Comparison of ENCODE assay signal across 45 mouse cellular contexts in the genomic region with DNA sequence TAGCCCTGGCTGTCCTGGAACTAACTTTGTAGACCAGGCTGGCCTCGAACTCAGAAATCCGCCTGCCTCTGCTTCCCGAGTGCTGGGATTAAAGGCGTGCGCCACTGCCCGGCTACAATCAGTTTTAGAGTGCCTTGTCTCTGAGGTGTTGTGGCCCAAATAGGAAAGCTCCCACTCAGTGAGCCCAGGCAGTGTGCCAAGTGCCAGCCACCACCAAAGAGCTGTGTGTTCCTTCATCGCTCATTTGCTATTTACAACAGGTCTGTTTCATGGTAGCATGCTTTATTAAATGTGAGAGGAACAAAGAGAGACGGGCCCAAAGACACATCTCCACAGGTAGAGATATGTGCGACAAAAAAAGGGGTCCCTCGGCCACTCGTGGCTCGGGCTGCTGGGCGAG. TPM values are rescaled to one million over a fixed set of nuclear protein-coding genes. Genes with fewer than 3 reads are reported as not detected.
"Had no signal": no experiment of that assay in that cellular context is flagged by ENCODE, and none has a peak within 500 bp of the region (broad histone marks: within the 10 kb centered on the region; RNA-seq: fewer than 3 reads in every experiment).

No protein-coding gene starts in this region.

- H3K4me1 ChIP-seq: intestine, embryonic 15.5 days had no signal

- ATAC-seq: hindbrain, embryonic 16.5 days; hindbrain, postnatal 0 days; inflammation-experienced regulatory T-cells, adult 6 months; intestine, embryonic 15.5 days; intestine, embryonic 16.5 days; intestine, postnatal 0 days had no signal

- H3K36me3 ChIP-seq: heart, embryonic 10.5 days; heart, embryonic 12.5 days; heart, embryonic 13.5 days; heart, embryonic 15.5 days; hindbrain, embryonic 10.5 days; hindbrain, embryonic 12.5 days; hindbrain, embryonic 13.5 days; hindbrain, embryonic 15.5 days; intestine, embryonic 15.5 days; kidney, embryonic 15.5 days had no signal

- H3K4me2 ChIP-seq: heart, embryonic 12.5 days; heart, embryonic 13.5 days; heart, embryonic 15.5 days; hindbrain, embryonic 12.5 days; hindbrain, embryonic 13.5 days; hindbrain, embryonic 14.5 days; hindbrain, embryonic 15.5 days; intestine, embryonic 15.5 days; kidney, embryonic 15.5 days had no signal

- H3K4me3 ChIP-seq: heart, embryonic 10.5 days; heart, embryonic 12.5 days; heart, embryonic 13.5 days; heart, embryonic 15.5 days; hindbrain, embryonic 10.5 days; hindbrain, embryonic 12.5 days; hindbrain, embryonic 13.5 days; hindbrain, embryonic 15.5 days; intestine, embryonic 15.5 days; kidney, embryonic 15.5 days; layer of hippocampus, adult 2 months had no signal

- H3K9ac ChIP-seq: heart, embryonic 12.5 days; heart, embryonic 13.5 days; heart, embryonic 15.5 days; hindbrain, embryonic 12.5 days; hindbrain, embryonic 13.5 days; hindbrain, embryonic 14.5 days; hindbrain, embryonic 15.5 days; intestine, embryonic 15.5 days; kidney, embryonic 15.5 days had no signal

- H3K27me3 ChIP-seq: intestine, embryonic 15.5 days had no signal

- DNase-seq: heart, postnatal 10 days; heart, postnatal 14 days; heart, postnatal 36 days; heart, postnatal 4 days; kidney, adult 11 months; kidney, adult 18-20 months; kidney, adult 2 months; kidney, adult 8-10 months; kidney, adult 9 months; kidney, postnatal 10 days; kidney, postnatal 14 days; kidney, postnatal 25 days; kidney, postnatal 36 days; kidney, postnatal 4 days; layer of hippocampus, adult 9-11 months; layer of hippocampus, postnatal 36 days had no signal

- H3K27ac ChIP-seq: heart, embryonic 10.5 days; heart, embryonic 13.5 days; heart, embryonic 15.5 days; hindbrain, embryonic 10.5 days; hindbrain, embryonic 12.5 days; hindbrain, embryonic 13.5 days; hindbrain, embryonic 14.5 days; hindbrain, embryonic 15.5 days; hindbrain, postnatal 0 days; intestine, embryonic 15.5 days; kidney, embryonic 15.5 days; kidney, postnatal 0 days; layer of hippocampus, adult 2 months had no signal

- H3K9me3 ChIP-seq: heart, embryonic 10.5 days; heart, embryonic 12.5 days; heart, embryonic 13.5 days; heart, embryonic 15.5 days; hindbrain, embryonic 10.5 days; hindbrain, embryonic 12.5 days; hindbrain, embryonic 13.5 days; hindbrain, embryonic 15.5 days; intestine, embryonic 15.5 days; kidney, embryonic 15.5 days had no signal

RNA-seq across cellular contexts. Expression of gene BC107364, which starts 30.3 kb away (rescaled TPM):
- total RNA-seq: heart, adult 8-10 months; heart, postnatal 10 days; heart, postnatal 14 days; heart, postnatal 25 days; heart, postnatal 36 days; hematopoietic stem cell, adult 5-6 weeks; hindbrain, postnatal 0 days; layer of hippocampus, adult 18-20 months; layer of hippocampus, adult 2 months; layer of hippocampus, adult 8-10 months; layer of hippocampus, postnatal 10 days; layer of hippocampus, postnatal 14 days; layer of hippocampus, postnatal 25 days; layer of hippocampus, postnatal 36 days had no signal
- polyA plus RNA-seq: heart, embryonic 10.5 days; hindbrain, embryonic 10.5 days; hindbrain, embryonic 11.5 days; hindbrain, embryonic 12.5 days; hindbrain, embryonic 13.5 days; hindbrain, embryonic 14.5 days; hindbrain, embryonic 15.5 days; hindbrain, embryonic 16.5 days; hindbrain, postnatal 0 days; inflammation-experienced regulatory T-cells, adult 6 months; intestine, embryonic 14.5 days; kidney, embryonic 15.5 days; large intestine, adult 2 months had no signal

RNA-seq across cellular contexts. Expression of gene Hfe2, which starts 42.5 kb away (rescaled TPM):
- total RNA-seq: hematopoietic stem cell, adult 5-6 weeks had no signal
- polyA plus RNA-seq: inflammation-experienced regulatory T-cells, adult 6 months; intestine, postnatal 0 days had no signal
